Mouse (Mus musculus) limb, embryonic 12.5 days (tissue): ENCODE measurements at regions not wholly inside any gene's neighbourhood (a gene's known extent, or its start where the extent isn't known, plus 50 kb on each side); places are given as distances from the start of the nearest gene placed in this dataset.
A peak's percentile ranks its signal among the peaks of the same experiment; 100 is the strongest.

Experiments
- ATAC-seq: fragments of 200-750 bp; cut with Nextera tagmentation; 2 replicates; pipeline ENCODE4 v1.8.0; 2017; ENCODE audit warnings: low read depth, moderate TSS enrichment; ENCODE audit not compliant: insufficient number of reproducible peaks, insufficient read depth, low FRiP score, low TSS enrichment
- H3K27ac ChIP-seq: fragments of 300-500 bp; sonication (generic); 2 replicates; pipeline ENCODE4 v1.5.1; 2016; ENCODE audit warnings: mild to moderate bottlenecking, moderate library complexity
- H3K27me3 ChIP-seq: fragments of 300-500 bp; sonication (generic); 2 replicates; pipeline ENCODE4 v1.6.1; 2016; ENCODE audit warnings: mild to moderate bottlenecking, moderate library complexity
- H3K36me3 ChIP-seq: fragments of 300-500 bp; sonication (generic); 2 replicates; pipeline ENCODE4 v1.6.1; 2016; ENCODE audit warnings: mild to moderate bottlenecking, moderate library complexity
- H3K4me1 ChIP-seq: fragments of 300-500 bp; sonication (generic); replicated peaks from 2 replicates; pipeline ENCODE4 v1.6.1; 2016
- H3K4me2 ChIP-seq: fragments of 300-500 bp; sonication (generic); 2 replicates; pipeline ENCODE4 v1.6.1; 2016; ENCODE audit warnings: mild to moderate bottlenecking, moderate library complexity
- H3K4me3 ChIP-seq: fragments of 300-500 bp; sonication (generic); replicated peaks from 2 replicates; pipeline ENCODE4 v1.5.1; 2016; ENCODE audit warnings: mild to moderate bottlenecking
- H3K9ac ChIP-seq: fragments of 300-500 bp; sonication (generic); replicated peaks from 2 replicates; pipeline ENCODE4 v1.6.1; 2016; ENCODE audit warnings: mild to moderate bottlenecking, moderate library complexity
- H3K9me3 ChIP-seq: fragments of 300-500 bp; sonication (generic); 2 replicates; pipeline ENCODE4 v1.6.1; 2016; ENCODE audit warnings: mild to moderate bottlenecking, moderate library complexity
- WGBS: fragments of 180-500 bp; shearing (Covaris S2); methylation state at CpG from one replicate; pipeline ENCODE4 v1.1.7; 2016; 5-methylcytosine and 5-hydroxymethylcytosine counted together

DNA sequence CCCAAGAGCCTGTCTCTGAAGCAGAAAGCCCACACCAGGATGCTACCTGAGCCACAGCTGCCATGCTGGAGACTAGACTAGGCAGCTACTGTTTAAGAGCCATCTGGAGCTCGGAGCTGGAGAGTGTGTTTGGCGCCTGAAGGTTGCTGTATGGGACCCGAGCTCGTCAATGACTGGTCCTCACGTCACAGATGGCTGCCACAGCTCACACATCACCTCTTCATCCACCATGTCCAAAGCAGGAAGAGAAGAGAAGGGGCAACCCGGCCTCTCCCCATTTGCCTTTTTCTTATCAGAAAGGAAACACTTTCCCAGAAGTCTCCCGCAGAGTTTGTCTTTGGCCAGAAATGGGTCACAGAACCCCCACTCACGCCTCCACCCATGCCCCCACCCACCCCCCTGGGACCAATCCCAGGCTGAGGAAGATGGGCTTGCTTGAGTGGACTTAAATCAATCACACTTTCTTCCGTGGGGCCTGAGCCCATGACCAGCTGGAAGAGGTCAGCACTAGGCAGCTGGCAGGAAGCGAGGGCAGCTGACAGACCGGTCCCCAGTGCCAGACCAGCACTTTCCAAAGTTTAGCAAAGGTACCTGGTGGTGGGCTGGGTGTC, 53.5 kb upstream of the Ptpn1 start:
- WGBS = 49% methylated on average over 11 of the region's 11 CpGs
- Histone ChIP-seq H3K4me1 (no peaks in the 10 kb centered on the region; the same call in 1 of the 2 replicates), H3K27ac (no peak overlapping the region), H3K9me3 (0 out of 2 replicates have a peak, but pooled peaks cover 8% of the 10 kb centered on the region), H3K4me3 (no peak overlapping the region), H3K36me3 (no peaks in the 10 kb centered on the region), H3K9ac (no peak overlapping the region), H3K4me2 (no peak overlapping the region), H3K27me3 (no peaks in the 10 kb centered on the region)
- no peak for ATAC-seq

GRCm38 (mm10) chr2:167877254-167877870, 54.5 kb upstream of the Ptpn1 start:
- no peak overlapping the region for H3K27ac ChIP-seq
- H3K36me3 ChIP-seq = no peaks in the 10 kb centered on the region
- no peak overlapping the region for H3K9ac ChIP-seq
- no peak overlapping the region for H3K4me3 ChIP-seq
- H3K9me3 ChIP-seq = 0 out of 2 replicates have a peak, but pooled peaks cover 5% of the 10 kb centered on the region
- ATAC-seq = no peak
- no peaks in the 10 kb centered on the region for H3K27me3 ChIP-seq
- H3K4me1 ChIP-seq = no peaks in the 10 kb centered on the region; the same call in 1 of the 2 replicates
- no peak overlapping the region for H3K4me2 ChIP-seq
- WGBS = 39% methylated on average over 11 of the region's 11 CpGs

GRCm38 (mm10) chr2:167872507-167872906, 59.4 kb upstream of the Ptpn1 start:
- Histone ChIP-seq H3K9ac (no peak overlapping the region), H3K9me3 (no peaks in the 10 kb centered on the region), H3K27ac (no peak overlapping the region), H3K27me3 (no peaks in the 10 kb centered on the region), H3K4me2 (no peak overlapping the region), H3K36me3 (no peaks in the 10 kb centered on the region), H3K4me3 (no peak overlapping the region), H3K4me1 (no peaks in the 10 kb centered on the region; the same call in none of the 2 replicates)
- WGBS = 89% methylated on average over 4 of the region's 4 CpGs
- no peak for ATAC-seq

DNA sequence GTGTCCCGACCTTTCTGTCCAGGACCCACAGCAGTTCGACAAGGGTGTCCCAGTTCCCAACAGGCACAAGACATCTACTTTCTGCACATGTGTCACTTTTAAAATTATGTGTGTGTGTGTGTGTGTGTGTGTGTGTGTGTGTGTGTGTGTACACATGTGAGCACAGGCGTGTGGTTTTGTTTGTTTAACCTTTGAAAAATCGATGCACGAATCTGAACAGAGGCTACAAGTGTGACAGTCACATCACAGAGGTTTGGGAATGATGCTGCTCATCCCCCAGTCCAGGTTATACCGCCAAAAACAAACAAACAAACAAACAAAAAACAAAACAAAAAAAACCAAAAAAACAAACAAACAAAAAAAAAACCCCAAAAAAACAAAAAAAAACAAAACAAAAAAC, 61.7 kb upstream of the Ptpn1 start:
- H3K9ac ChIP-seq = no peak overlapping the region
- no peak overlapping the region for H3K27ac ChIP-seq
- WGBS = 86% methylated on average over 6 of the region's 6 CpGs
- H3K4me3 ChIP-seq = no peak overlapping the region
- no peak for ATAC-seq
- peaks cover 5% of the 10 kb centered on the region for H3K4me1 ChIP-seq
- no peaks in the 10 kb centered on the region for H3K27me3 ChIP-seq
- H3K9me3 ChIP-seq = no peaks in the 10 kb centered on the region
- no peaks in the 10 kb centered on the region for H3K36me3 ChIP-seq
- no peak overlapping the region for H3K4me2 ChIP-seq

DNA sequence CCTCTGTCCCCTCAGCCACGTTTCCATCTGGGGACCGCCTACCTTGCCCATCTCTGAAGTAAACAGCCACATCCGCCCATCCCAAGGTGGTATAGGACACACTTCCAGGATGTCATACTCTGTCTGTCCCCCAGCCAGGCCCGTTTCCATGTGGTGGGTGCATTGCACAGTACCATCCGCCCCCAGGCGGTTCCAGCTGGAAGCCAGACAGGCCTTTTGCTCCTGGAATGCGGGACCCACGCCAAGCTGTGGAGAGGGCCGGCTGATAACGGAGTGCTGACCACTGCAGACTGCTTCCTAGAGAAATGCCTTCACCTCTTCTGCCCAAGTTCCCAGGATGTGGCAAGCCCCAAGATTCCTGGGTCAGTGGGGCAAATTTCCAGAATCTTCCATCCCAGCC, 65.1 kb upstream of the Ptpn1 start:
- 48% methylated on average over 10 of the region's 10 CpGs for WGBS
- no peak for ATAC-seq
- peak overlapping the region; percentile 35; the same call in 1 of the 2 replicates for H3K9ac ChIP-seq

GRCm38 (mm10) chr2:167865525-167865924, 66.3 kb upstream of the Ptpn1 start:
- ATAC-seq = no peak

More for the DNA sequence above, 65.1 kb upstream of the Ptpn1 start:
- H3K4me2 ChIP-seq = no peak overlapping the region
- peaks cover 5% of the 10 kb centered on the region for H3K4me1 ChIP-seq
- H3K9me3 ChIP-seq = no peaks in the 10 kb centered on the region
- H3K27ac ChIP-seq = no peak overlapping the region
- no peaks in the 10 kb centered on the region for H3K27me3 ChIP-seq
- H3K4me3 ChIP-seq = no peak overlapping the region
- no peaks in the 10 kb centered on the region for H3K36me3 ChIP-seq

DNA sequence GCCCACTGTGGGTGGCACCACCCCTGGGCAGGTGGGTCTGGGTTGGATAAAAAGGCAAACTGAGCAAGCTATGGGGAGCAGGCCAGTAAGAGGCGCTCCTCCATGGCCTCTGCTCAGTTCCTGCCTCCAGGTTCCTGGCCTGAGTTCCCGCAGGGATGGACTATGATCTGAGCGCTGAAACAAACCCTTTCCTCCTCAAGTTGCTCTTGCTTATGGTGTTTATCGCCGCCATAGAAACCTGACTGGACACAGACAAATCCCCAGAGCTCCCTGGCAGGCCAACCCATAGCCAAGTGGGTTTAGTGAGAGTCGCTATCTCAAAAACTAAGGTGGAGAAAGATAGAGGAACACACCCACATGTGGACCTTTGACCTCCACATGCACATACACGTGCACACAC, 67.2 kb upstream of the Ptpn1 start:
- ATAC-seq = no peak
- H3K27ac ChIP-seq = no peak overlapping the region
- peaks cover 10% of the 10 kb centered on the region for H3K4me1 ChIP-seq
- H3K9me3 ChIP-seq = no peaks in the 10 kb centered on the region
- WGBS = 82% methylated on average over 7 of the region's 7 CpGs
- H3K4me2 ChIP-seq = no peak overlapping the region
- H3K9ac ChIP-seq = no peak overlapping the region
- H3K4me3 ChIP-seq = no peak overlapping the region
- H3K27me3 ChIP-seq = no peaks in the 10 kb centered on the region
- no peaks in the 10 kb centered on the region for H3K36me3 ChIP-seq

More at GRCm38 (mm10) chr2:167865525-167865924, 66.3 kb upstream of the Ptpn1 start:
- no peak overlapping the region for H3K4me3 ChIP-seq
- WGBS = 91% methylated on average over 3 of the region's 3 CpGs
- no peak overlapping the region for H3K4me2 ChIP-seq
- H3K9ac ChIP-seq = no peak overlapping the region
- no peaks in the 10 kb centered on the region for H3K27me3 ChIP-seq
- H3K27ac ChIP-seq = no peak overlapping the region
- peaks cover 5% of the 10 kb centered on the region for H3K4me1 ChIP-seq
- H3K36me3 ChIP-seq = no peaks in the 10 kb centered on the region
- H3K9me3 ChIP-seq = no peaks in the 10 kb centered on the region

GRCm38 (mm10) chr2:167864228-167864627, 67.6 kb upstream of the Ptpn1 start:
- H3K4me2 ChIP-seq = no peak overlapping the region
- H3K4me3 ChIP-seq = no peak overlapping the region
- H3K9ac ChIP-seq = no peak overlapping the region
- H3K27me3 ChIP-seq = no peaks in the 10 kb centered on the region
- ATAC-seq = no peak
- no peak overlapping the region for H3K27ac ChIP-seq
- 59% methylated on average over 8 of the region's 8 CpGs for WGBS
- H3K36me3 ChIP-seq = no peaks in the 10 kb centered on the region
- H3K9me3 ChIP-seq = no peaks in the 10 kb centered on the region
- peaks cover 13% of the 10 kb centered on the region for H3K4me1 ChIP-seq

GRCm38 (mm10) chr2:167863616-167864015, 68.2 kb upstream of the Ptpn1 start:
- H3K27ac ChIP-seq = no peak overlapping the region
- 60% methylated on average over 6 of the region's 6 CpGs for WGBS
- ATAC-seq = no peak
- 0 out of 2 replicates have a peak overlapping the region, but pooled peaks have one; percentile 8 for H3K9ac ChIP-seq
- no peak overlapping the region for H3K4me3 ChIP-seq
- H3K4me1 ChIP-seq = peaks cover 13% of the 10 kb centered on the region
- H3K27me3 ChIP-seq = no peaks in the 10 kb centered on the region
- no peaks in the 10 kb centered on the region for H3K9me3 ChIP-seq
- no peaks in the 10 kb centered on the region for H3K36me3 ChIP-seq
- H3K4me2 ChIP-seq = no peak overlapping the region

GRCm38 (mm10) chr2:167861178-167861520, 70.7 kb upstream of the Ptpn1 start:
- Histone ChIP-seq H3K36me3 (no peaks in the 10 kb centered on the region), H3K4me3 (no peak overlapping the region), H3K9me3 (no peaks in the 10 kb centered on the region), H3K27ac (no peak overlapping the region), H3K27me3 (no peaks in the 10 kb centered on the region), H3K9ac (no peak overlapping the region), H3K4me2 (no peak overlapping the region), H3K4me1 (peaks cover 11% of the 10 kb centered on the region)
- 57% methylated on average over 2 of the region's 2 CpGs for WGBS
- ATAC-seq = no peak

GRCm38 (mm10) chr2:167860457-167861177, 71.2 kb upstream of the Ptpn1 start:
- H3K27ac ChIP-seq = no peak overlapping the region; the same call in 1 of the 2 replicates
- no peaks in the 10 kb centered on the region for H3K9me3 ChIP-seq
- H3K4me3 ChIP-seq = no peak overlapping the region
- 56% methylated on average over 10 of the region's 10 CpGs for WGBS
- no peak overlapping the region; the same call in 1 of the 2 replicates for H3K9ac ChIP-seq
- peaks cover 16% of the 10 kb centered on the region for H3K4me1 ChIP-seq
- ATAC-seq = no peak
- H3K4me2 ChIP-seq = no peak overlapping the region
- no peaks in the 10 kb centered on the region for H3K36me3 ChIP-seq
- no peaks in the 10 kb centered on the region for H3K27me3 ChIP-seq
